Mouse (Mus musculus) macrophage (primary cell): ENCODE measurements around the gene Myzap. TPM values are rescaled to one million over a fixed set of nuclear protein-coding genes. Genes with fewer than 3 reads are reported as not detected.
A peak's percentile ranks its signal among the peaks of the same experiment; 100 is the strongest.
"Not testable (repeated sequence)": the region's sequence is repeated elsewhere in the genome, so short reads cannot be mapped to it uniquely, and the experiment has no call there.

ENCODE experiments used
- H3K27ac ChIP-seq: fragments of 350-480 bp; formaldehyde crosslinking; 2 replicates; pipeline ENCODE4 v1.9.0; 2021
- H3K36me3 ChIP-seq: fragments of 350-480 bp; formaldehyde crosslinking; 2 replicates; pipeline ENCODE4 v1.9.0; 2021; ENCODE audit errors: inconsistent target
- H3K4me3 ChIP-seq: fragments of 350-480 bp; formaldehyde crosslinking; 2 replicates; pipeline ENCODE4 v1.9.0; 2021; ENCODE audit errors: inconsistent target
- H3K79me2 ChIP-seq: fragments of 350-480 bp; formaldehyde crosslinking; 2 replicates; pipeline ENCODE4 v1.9.0; 2021; ENCODE audit errors: inconsistent target
- WGBS: methylation state at CpG from one replicate; pipeline ENCODE4 v1.1.7; 2026; ENCODE audit warnings: inconsistent platforms; ENCODE audit not compliant: missing documents; 5-methylcytosine and 5-hydroxymethylcytosine counted together
- polyA plus RNA-seq: library from polyadenylated mRNA; stranded (reverse); fragments of 250-400 nt; gene quantifications from 3 replicates; pipeline ENCODE4 v1.2.4, GENCODE M21; 2018; ENCODE audit warnings: inconsistent platforms

The Myzap gene
- polyA plus RNA-seq, 1 experiment from 2014 or later: not detected

GRCm38 (mm10) chr9:71493771-71494170, 98.4 kb downstream of the Myzap start:
- 94% methylated on average over 5 of the region's 5 CpGs for WGBS
- H3K4me3 ChIP-seq: no peak overlapping the region
- H3K27ac ChIP-seq: no peak overlapping the region
- no peaks in the 10 kb centered on the region for H3K36me3 ChIP-seq
- no peaks in the 10 kb centered on the region for H3K79me2 ChIP-seq

- 93% methylated on average over 15 of the region's 15 CpGs for WGBS
- Histone ChIP-seq H3K27ac (no peak overlapping the region), H3K4me3 (no peak overlapping the region), H3K36me3 (no peaks in the 10 kb centered on the region), H3K79me2 (no peaks in the 10 kb centered on the region)
Observed at GRCm38 (mm10) chr9:71492296-71493025, 99.7 kb downstream of the Myzap start.

GRCm38 (mm10) chr9:71490076-71490475, 102.1 kb downstream of the Myzap start:
- 87% methylated on average over 3 of the region's 3 CpGs for WGBS
- no peak overlapping the region for H3K27ac ChIP-seq
- no peak overlapping the region for H3K4me3 ChIP-seq
- peaks cover 3% of the 10 kb centered on the region for H3K79me2 ChIP-seq
- H3K36me3 ChIP-seq: no peaks in the 10 kb centered on the region

- Histone ChIP-seq H3K79me2 (peaks cover 41% of the 10 kb centered on the region), H3K36me3 (peaks cover 21% of the 10 kb centered on the region), H3K4me3 (no peak overlapping the region), H3K27ac (no peak overlapping the region)
- 42% methylated on average over 7 of the region's 7 CpGs for WGBS
Observed at GRCm38 (mm10) chr9:71486127-71486526, 106.0 kb downstream of the Myzap start.

- under 1% methylated on average over 70 of the region's 70 CpGs for WGBS
- peak within 1 kb of the TSS; percentile 55 for H3K27ac ChIP-seq
- H3K36me3 ChIP-seq: peaks cover 27% of the 10 kb centered on the region
- H3K4me3 ChIP-seq: peak within 1 kb of the TSS; percentile 78
- H3K79me2 ChIP-seq: peaks cover 42% of the 10 kb centered on the region
Observed at GRCm38 (mm10) chr9:71485475-71486094, 106.6 kb downstream of the Myzap start, which contains the start of gene Polr2m. Gene Polr2m (minus strand): TSS chr9:71485935.

GRCm38 (mm10) chr9:71484871-71485474, 107.2 kb downstream of the Myzap start:
- Histone ChIP-seq H3K4me3 (peak overlapping the region; percentile 78), H3K36me3 (peaks cover 33% of the 10 kb centered on the region), H3K79me2 (peaks cover 42% of the 10 kb centered on the region), H3K27ac (peak overlapping the region; percentile 55)
- WGBS: 3% methylated on average over 14 of the region's 14 CpGs

GRCm38 (mm10) chr9:71483872-71484271, 108.3 kb downstream of the Myzap start:
- 91% methylated on average over 7 of the region's 7 CpGs for WGBS
- Histone ChIP-seq H3K36me3 (peaks cover 44% of the 10 kb centered on the region), H3K79me2 (peaks cover 42% of the 10 kb centered on the region)
- H3K27ac ChIP-seq, H3K4me3 ChIP-seq: not testable (repeated sequence)

GRCm38 (mm10) chr9:71480305-71480704, 111.9 kb downstream of the Myzap start:
- 84% methylated on average over 2 of the region's 2 CpGs for WGBS

GRCm38 (mm10) chr9:71479413-71479812, 112.7 kb downstream of the Myzap start:
- Histone ChIP-seq H3K36me3 (peaks cover 82% of the 10 kb centered on the region), H3K27ac (no peak overlapping the region), H3K79me2 (peaks cover 33% of the 10 kb centered on the region), H3K4me3 (no peak overlapping the region)
- 93% methylated on average over 9 of the region's 9 CpGs for WGBS

More at GRCm38 (mm10) chr9:71480305-71480704, 111.9 kb downstream of the Myzap start:
- H3K79me2 ChIP-seq: peaks cover 42% of the 10 kb centered on the region
- no peak overlapping the region for H3K4me3 ChIP-seq
- peaks cover 77% of the 10 kb centered on the region for H3K36me3 ChIP-seq
- H3K27ac ChIP-seq: no peak overlapping the region

GRCm38 (mm10) chr9:71478596-71478995, 113.6 kb downstream of the Myzap start:
- WGBS: 98% methylated on average over 7 of the region's 7 CpGs

GRCm38 (mm10) chr9:71476601-71477000, 115.6 kb downstream of the Myzap start:
- 100% methylated on average over 3 of the region's 3 CpGs for whole genome bisulfite sequencing
- Histone ChIP-seq H3K36me3 (peaks cover 65% of the 10 kb centered on the region), H3K79me2 (peaks cover 5% of the 10 kb centered on the region; the same call in 1 of the 2 replicates), H3K4me3 (no peak overlapping the region), H3K27ac (no peak overlapping the region)

More at GRCm38 (mm10) chr9:71478596-71478995, 113.6 kb downstream of the Myzap start:
- H3K36me3 ChIP-seq: peaks cover 82% of the 10 kb centered on the region
- H3K27ac ChIP-seq: no peak overlapping the region
- peaks cover 25% of the 10 kb centered on the region for H3K79me2 ChIP-seq
- no peak overlapping the region for H3K4me3 ChIP-seq

- WGBS: 97% methylated on average over 3 of the region's 4 CpGs
- Histone ChIP-seq H3K36me3 (peaks cover 55% of the 10 kb centered on the region), H3K79me2 (no peaks in the 10 kb centered on the region), H3K4me3 (no peak overlapping the region), H3K27ac (no peak overlapping the region)
Observed at GRCm38 (mm10) chr9:71475536-71475935, 116.6 kb downstream of the Myzap start.

GRCm38 (mm10) chr9:71467434-71467833, 124.7 kb downstream of the Myzap start:
- Histone ChIP-seq H3K27ac (no peak overlapping the region), H3K4me3 (no peak overlapping the region), H3K36me3 (no peaks in the 10 kb centered on the region), H3K79me2 (no peaks in the 10 kb centered on the region)
- WGBS: 89% methylated on average over 4 of the region's 4 CpGs

GRCm38 (mm10) chr9:71466111-71466510, 126.0 kb downstream of the Myzap start:
- 69% methylated on average over 3 of the region's 3 CpGs for WGBS
- no peak overlapping the region for H3K4me3 ChIP-seq
- no peak overlapping the region for H3K27ac ChIP-seq
- H3K36me3 ChIP-seq: no peaks in the 10 kb centered on the region
- no peaks in the 10 kb centered on the region for H3K79me2 ChIP-seq
